Mouse (Mus musculus): ENCODE measurements at regions not wholly inside any gene's neighbourhood (a gene's known extent, or its start where the extent isn't known, plus 50 kb on each side); places are given as distances from the start of the nearest gene placed in this dataset.

GRCm38 (mm10) chr10:117552049-117552652 lies 77.1 kb upstream of the Cpm start:
- Histone ChIP-seq H3K4me1 (ENCODE audit: control insufficient read depth in 1 of 2, insufficient read depth in 2 of 2) (peaks cover 2 to 4% of the 10 kb centered on the region in 2 experiments; a peak in 2 of 4 replicates), H3K4me3 (replicated peaks in 1 of 3; ENCODE audit: low read depth in 2 of 3, low read length in 2 of 3, poor library complexity in 1 of 3) (no peak overlapping the region), H3K27me3 (replicated peaks) (peaks cover 14% of the 10 kb centered on the region), H3K36me3 (replicated peaks in 1 of 2; ENCODE audit: control insufficient read depth in 1 of 2, insufficient read depth in 1 of 2, low read length in 1 of 2) (no peaks in the 10 kb centered on the region), H3K79me2 (replicated peaks; ENCODE audit: control insufficient read depth, extremely low read depth, insufficient read depth, poor library complexity, severe bottlenecking) (no peaks in the 10 kb centered on the region), H3K27ac (ENCODE audit: insufficient read depth, low read depth) (no peak overlapping the region), H3K4me2 (ENCODE audit: insufficient read depth, low read depth, poor library complexity, severe bottlenecking) (no peak overlapping the region), H3K9ac (ENCODE audit: insufficient read depth, low read depth) (no peak overlapping the region), H3K9me3 (replicated peaks; ENCODE audit: low read length) (peaks cover 5% of the 10 kb centered on the region)
- DNase-seq (ENCODE audit: extremely low read depth): no peak
- TF ChIP-seq USF1 (IDR thresholded peaks at IDR 0.05; ENCODE audit: low read depth, low read length): no peak
- dilution Hi-C loops (cut with MboI; ENCODE audit: extremely low pct_ligation_motif_present, extremely low pct_unique_long_range_greater_than_20kb, low sequenced_read_pairs) (no loop called here), in situ Hi-C loops (cut with MboI; ENCODE audit: low pct_ligation_motif_present, low pct_unique_long_range_greater_than_20kb, low sequenced_read_pairs) (no loop called here)

DNA sequence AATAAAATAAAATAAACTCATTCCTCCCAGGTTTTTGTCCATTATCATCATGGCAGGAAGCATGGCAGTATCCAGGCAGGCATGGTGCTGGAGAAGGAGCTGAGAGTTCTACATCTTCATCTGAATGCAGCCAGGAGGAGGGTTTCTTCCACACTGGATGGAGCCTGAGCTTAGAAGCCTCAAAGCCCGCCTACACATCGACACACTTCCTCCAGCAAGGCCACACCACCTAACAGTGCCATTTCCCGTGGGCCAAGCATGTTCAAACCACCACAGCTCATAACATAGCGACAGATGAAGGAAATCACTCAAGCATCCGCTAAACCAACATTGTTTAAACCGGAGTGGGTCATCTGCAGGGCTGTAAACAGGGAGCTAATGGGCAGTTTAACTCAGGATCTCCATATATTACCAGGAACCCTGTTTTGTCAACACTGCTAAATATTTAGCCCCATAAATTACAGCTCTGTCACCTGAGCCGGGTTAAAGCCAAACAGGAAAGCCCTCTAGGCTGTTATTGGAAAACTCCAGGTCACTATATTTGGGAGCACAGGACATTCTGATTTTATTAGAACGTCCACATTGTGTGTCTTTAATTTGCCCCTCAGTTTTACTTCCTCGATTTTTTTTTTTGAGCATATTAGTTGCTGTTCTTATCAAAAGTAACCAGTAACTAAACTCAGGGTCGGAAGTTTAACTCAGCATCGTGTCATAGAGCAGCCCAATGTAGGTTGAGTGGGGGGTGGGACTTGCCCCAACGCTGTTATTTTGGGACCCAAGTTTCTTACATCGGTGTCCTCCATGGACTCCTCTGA lies 77.9 kb upstream of the Cpm start:
- Histone ChIP-seq H3K4me1 (ENCODE audit: control insufficient read depth in 1 of 2, insufficient read depth in 2 of 2) (peaks cover 0 to under 1% of the 10 kb centered on the region in 2 experiments; a peak in 1 of 4 replicates), H3K4me3 (replicated peaks in 1 of 3; ENCODE audit: low read depth in 2 of 3, low read length in 2 of 3, poor library complexity in 1 of 3) (no peak overlapping the region), H3K9me3 (replicated peaks; ENCODE audit: low read length) (peaks cover 5% of the 10 kb centered on the region), H3K36me3 (replicated peaks in 1 of 2; ENCODE audit: control insufficient read depth in 1 of 2, insufficient read depth in 1 of 2, low read length in 1 of 2) (no peaks in the 10 kb centered on the region), H3K4me2 (ENCODE audit: insufficient read depth, low read depth, poor library complexity, severe bottlenecking) (no peak overlapping the region), H3K9ac (ENCODE audit: insufficient read depth, low read depth) (no peak overlapping the region), H3K27me3 (replicated peaks) (peaks cover 12% of the 10 kb centered on the region), H3K79me2 (replicated peaks; ENCODE audit: control insufficient read depth, extremely low read depth, insufficient read depth, poor library complexity, severe bottlenecking) (no peaks in the 10 kb centered on the region), H3K27ac (ENCODE audit: insufficient read depth, low read depth) (no peak overlapping the region)
- TF ChIP-seq ZMIZ1 (IDR thresholded peaks at IDR 0.05; ENCODE audit: low read depth, low read length) (no peak), NRF1 (IDR thresholded peaks at IDR 0.05; ENCODE audit: low read depth, low read length) (no peak), MAZ (IDR thresholded peaks at IDR 0.05; ENCODE audit: low read depth, low read length) (no peak), MAFK (IDR thresholded peaks at IDR 0.05; ENCODE audit: insufficient replicate concordance, low read length) (no peak), ZNF384 (IDR thresholded peaks at IDR 0.05; ENCODE audit: low read depth, low read length) (no peak), CHD1 (IDR thresholded peaks at IDR 0.05; ENCODE audit: low read depth, low read length) (no peak), MXI1 (IDR thresholded peaks at IDR 0.05; ENCODE audit: low read depth, low read length) (no peak), UBTF (IDR thresholded peaks at IDR 0.05; ENCODE audit: low read depth, low read length) (no peak), BHLHE40 (IDR thresholded peaks at IDR 0.05; ENCODE audit: low read depth, low read length) (no peak), CHD2 (IDR thresholded peaks at IDR 0.05; ENCODE audit: low read length) (no peak), RCOR1 (conservative IDR thresholded peaks at IDR 0.05; ENCODE audit: low read depth, low read length) (no peak), PAX5 (IDR thresholded peaks at IDR 0.05; ENCODE audit: low read length) (no peak), IRF4 (IDR thresholded peaks at IDR 0.05; ENCODE audit: low read depth, low read length) (no peak), MAX (IDR thresholded peaks at IDR 0.05; ENCODE audit: low read length) (no peak), CTCF (conservative IDR thresholded peaks at IDR 0.05 in 1 of 2, IDR thresholded peaks at IDR 0.05 in 1 of 2; ENCODE audit: low read depth in 2 of 2, low read length in 2 of 2) (no peak), ZC3H11A (IDR thresholded peaks at IDR 0.05; ENCODE audit: low read depth, low read length) (no peak), RAD21 (IDR thresholded peaks at IDR 0.05; ENCODE audit: low read depth, low read length) (no peak), ELF1 (IDR thresholded peaks at IDR 0.05; ENCODE audit: low read depth, low read length) (no peak)
- dilution Hi-C loops (cut with MboI; ENCODE audit: extremely low pct_ligation_motif_present, extremely low pct_unique_long_range_greater_than_20kb, low sequenced_read_pairs) (no loop called here), in situ Hi-C loops (cut with MboI; ENCODE audit: low pct_ligation_motif_present, low pct_unique_long_range_greater_than_20kb, low sequenced_read_pairs) (no loop called here)
- DNase-seq (ENCODE audit: extremely low read depth): no peak

Measured in CH12.LX (cell line).